Mouse (Mus musculus) cerebellum, postnatal 10 days (tissue): ENCODE measurements at regions not wholly inside any gene's neighbourhood (a gene's known extent, or its start where the extent isn't known, plus 50 kb on each side); places are given as distances from the start of the nearest gene placed in this dataset.

ENCODE experiments used
- DNase-seq, 2 experiments: peaks; one replicate each; pipeline ENCODE4 v3.0.0; 2021; ENCODE audit warnings: mixed read lengths in 2 of 2

- DNase-seq, result no peak
Measured at GRCm38 (mm10) chr7:36090291-36091123, 287.7 kb upstream of the Zfp507 start.

- DNase-seq, result no peak
Measured at GRCm38 (mm10) chr7:36087598-36087997, 284.8 kb upstream of the Zfp507 start.

- no peak for DNase-seq
Measured at GRCm38 (mm10) chr7:36078666-36079065, 275.9 kb upstream of the Zfp507 start.

- DNase-seq, result peak in 1 of 2 experiments; percentile 10
Measured at GRCm38 (mm10) chr7:36078089-36078654, 275.4 kb upstream of the Zfp507 start.

GRCm38 (mm10) chr7:36077271-36077670 is 274.5 kb upstream of the Zfp507 start:
- peak; percentile 57 to 63 for DNase-seq

- peak; percentile 17 to 30 for DNase-seq
Measured at GRCm38 (mm10) chr7:36076021-36076441, 273.2 kb upstream of the Zfp507 start.

GRCm38 (mm10) chr7:36071774-36072173 is 269.0 kb upstream of the Zfp507 start:
- peak; percentile 64 to 67 for DNase-seq

GRCm38 (mm10) chr7:36066725-36067124 is 263.9 kb upstream of the Zfp507 start:
- DNase-seq, result no peak

- DNase-seq, result no peak
Measured at GRCm38 (mm10) chr7:36061679-36062078, 258.9 kb upstream of the Zfp507 start.

GRCm38 (mm10) chr7:36060426-36060825 is 257.6 kb upstream of the Zfp507 start:
- DNase-seq, result no peak

GRCm38 (mm10) chr7:36046053-36046452 is 243.2 kb upstream of the Zfp507 start:
- DNase-seq, result no peak

- DNase-seq, result no peak
Measured at GRCm38 (mm10) chr7:36031881-36032280, 229.1 kb upstream of the Zfp507 start.

GRCm38 (mm10) chr7:36023015-36023414 is 220.2 kb upstream of the Zfp507 start:
- no peak for DNase-seq

GRCm38 (mm10) chr7:36022489-36022888 is 219.7 kb upstream of the Zfp507 start:
- DNase-seq, result peak in 1 of 2 experiments; percentile 19

GRCm38 (mm10) chr7:36016926-36017753 is 214.3 kb upstream of the Zfp507 start:
- peak; percentile 4 to 12 for DNase-seq

GRCm38 (mm10) chr7:35996609-35997008 is 193.8 kb upstream of the Zfp507 start:
- no peak for DNase-seq

GRCm38 (mm10) chr7:35992511-35992910 is 189.7 kb upstream of the Zfp507 start:
- peak; percentile 19 to 40 for DNase-seq

GRCm38 (mm10) chr7:35991141-35991540 is 188.3 kb upstream of the Zfp507 start:
- DNase-seq, result no peak

- DNase-seq, result peak; percentile 65 to 80
Measured at GRCm38 (mm10) chr7:35989456-35989855, 186.7 kb upstream of the Zfp507 start.

- peak; percentile 19 to 32 for DNase-seq
Measured at GRCm38 (mm10) chr7:35988449-35989109, 185.8 kb upstream of the Zfp507 start.

GRCm38 (mm10) chr7:35977986-35978385 is 175.2 kb upstream of the Zfp507 start:
- no peak for DNase-seq

GRCm38 (mm10) chr7:35958731-35959130 is 155.9 kb upstream of the Zfp507 start:
- DNase-seq, result peak; percentile 26 to 42

GRCm38 (mm10) chr7:35958052-35958451 is 155.2 kb upstream of the Zfp507 start:
- peak in 1 of 2 experiments; percentile 12 for DNase-seq
